9 mouse cellular contexts compared by ENCODE assay signal in the genomic region with DNA sequence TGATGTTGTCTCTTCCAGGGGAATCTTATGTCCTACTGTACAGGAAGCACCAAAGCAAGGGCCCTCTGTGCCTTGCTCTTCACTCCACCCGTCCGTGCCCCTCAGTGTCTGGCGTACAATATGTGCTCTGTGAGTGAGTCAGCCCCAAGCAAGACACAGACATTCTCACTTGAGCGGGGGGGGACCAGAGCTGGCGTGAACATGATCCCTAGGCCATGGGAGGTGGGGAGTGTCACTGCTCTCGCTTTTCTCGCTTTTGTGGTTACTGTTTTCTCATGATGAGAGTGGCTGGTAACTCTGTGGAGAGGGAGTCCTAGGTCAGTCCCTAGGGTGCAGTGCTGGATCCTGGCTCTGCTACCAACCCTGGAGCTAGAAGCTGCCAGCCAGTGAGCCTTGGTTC. TPM values are rescaled to one million over a fixed set of nuclear protein-coding genes. Genes with fewer than 3 reads are reported as not detected.
A peak's percentile ranks its signal among the peaks of the same experiment; 100 is the strongest.
DNase-seq lines count a peak whose midpoint lies in the region; ATAC-seq and TF ChIP-seq lines count a peak whose summit lies in the region.
"Had no signal": no experiment of that assay in that cellular context is flagged by ENCODE, and none has a peak within 500 bp of the region (broad histone marks: within the 10 kb centered on the region; RNA-seq: fewer than 3 reads in every experiment).

No protein-coding gene starts in this region.

- TF ChIP-seq POLR2A in limb, embryonic 14.5 days (IDR thresholded peaks at IDR 0.05; ENCODE audit: borderline replicate concordance, extremely low read depth, insufficient read depth, insufficient read length), result no peak

- H3K27ac ChIP-seq in hindbrain, embryonic 10.5 days, result 0 out of 2 replicates have a peak overlapping the region, but pooled peaks have one; percentile 23
- H3K27ac ChIP-seq in hindbrain, embryonic 11.5 days (ENCODE audit: low read depth, low read length), result no peak overlapping the region
- no peak overlapping the region for H3K27ac ChIP-seq in ES-E14 (ENCODE audit: insufficient read depth, low read depth, low read length, poor library complexity, severe bottlenecking)
- no peak overlapping the region for H3K27ac ChIP-seq in limb, embryonic 14.5 days (replicated peaks; ENCODE audit: low read depth, low read length)
- H3K27ac ChIP-seq: midbrain, embryonic 15.5 days had no signal

- 74% methylated on average over 7 of the region's 7 CpGs for whole genome bisulfite sequencing in hindbrain, embryonic 10.5 days
- 61% methylated on average over 7 of the region's 7 CpGs for WGBS in hindbrain, embryonic 11.5 days
- WGBS in limb, embryonic 14.5 days, result 57% methylated on average over 7 of the region's 7 CpGs

- peaks cover 48% of the 10 kb centered on the region for H3K4me1 ChIP-seq in hindbrain, embryonic 10.5 days (replicated peaks)
- 0 out of 2 replicates have a peak, but pooled peaks cover 2% of the 10 kb centered on the region for H3K4me1 ChIP-seq in hindbrain, embryonic 11.5 days (replicated peaks; ENCODE audit: control insufficient read depth, insufficient read depth, low read length)
- peaks cover 3 to 13% of the 10 kb centered on the region in 2 experiments; a peak in 2 of 4 replicates for H3K4me1 ChIP-seq in ES-E14 (ENCODE audit: control insufficient read depth in 2 of 2, insufficient read depth in 2 of 2, low read length in 2 of 2, poor library complexity in 1 of 2)
- H3K4me1 ChIP-seq in limb, embryonic 14.5 days (ENCODE audit: control insufficient read depth, insufficient read depth, low read length), result peaks cover 22% of the 10 kb centered on the region

- peak; percentile 37 for DNase-seq in adrenal gland, postnatal 14 days
- no peak for DNase-seq in adrenal gland, adult 2 months
- DNase-seq in hindbrain, embryonic 10.5 days (ENCODE audit: low spot score), result no peak
- no peak for DNase-seq in hindbrain, embryonic 11.5 days (ENCODE audit: low spot score)
- no peak for DNase-seq in ES-E14 (ENCODE audit: low read depth, low spot score)
- DNase-seq in limb, embryonic 14.5 days (ENCODE audit: low spot score), result peak; percentile 8
- DNase-seq in c-Kit-positive CD71-positive TER-119-positive erythroid progenitor cells, embryonic 14.5 days (ENCODE audit: low spot score), result no peak
- DNase-seq in layer of hippocampus, adult 11-12 months (ENCODE audit: low spot score), result no peak

- peaks cover 15% of the 10 kb centered on the region for H3K36me3 ChIP-seq in hindbrain, embryonic 10.5 days
- H3K36me3 ChIP-seq in hindbrain, embryonic 11.5 days (ENCODE audit: control insufficient read depth, insufficient read depth, low read length), result no peaks in the 10 kb centered on the region
- peaks cover 3% of the 10 kb centered on the region; the same call in 1 of the 2 replicates for H3K36me3 ChIP-seq in ES-E14 (ENCODE audit: control insufficient read depth, insufficient read depth, low read length, poor library complexity, severe bottlenecking)
- H3K36me3 ChIP-seq in limb, embryonic 14.5 days (ENCODE audit: control insufficient read depth, insufficient read depth, low read length), result peaks cover 9% of the 10 kb centered on the region; the same call in 1 of the 2 replicates
- H3K36me3 ChIP-seq: midbrain, embryonic 15.5 days had no signal

- H3K4me3 ChIP-seq in hindbrain, embryonic 10.5 days, result peak overlapping the region; percentile 6; the same call in 1 of the 2 replicates
- no peak overlapping the region for H3K4me3 ChIP-seq in hindbrain, embryonic 11.5 days (ENCODE audit: low read depth, low read length)
- no peak overlapping the region for H3K4me3 ChIP-seq in ES-E14 (ENCODE audit: insufficient read depth in 1 of 2, low read depth in 1 of 2, low read length in 2 of 2, poor library complexity in 1 of 2, severe bottlenecking in 1 of 2)
- H3K4me3 ChIP-seq in limb, embryonic 14.5 days (replicated peaks; ENCODE audit: low read length), result no peak overlapping the region
- H3K4me3 ChIP-seq: midbrain, embryonic 15.5 days had no signal

- no peak for ATAC-seq in hindbrain, embryonic 11.5 days (ENCODE audit: low FRiP score)
- no peak for ATAC-seq in limb, embryonic 14.5 days (ENCODE audit: low FRiP score, low read depth)
- ATAC-seq: midbrain, embryonic 15.5 days had no signal

- in situ Hi-C loops in ES-E14 (cut with MboI; ENCODE audit: low sequenced_read_pairs in 2 of 2, unreplicated experiment in 2 of 2), result no loop called here

- no peaks in the 10 kb centered on the region for H3K9me3 ChIP-seq in hindbrain, embryonic 10.5 days
- no peaks in the 10 kb centered on the region for H3K9me3 ChIP-seq in hindbrain, embryonic 11.5 days (ENCODE audit: control insufficient read depth, low read length)
- H3K9me3 ChIP-seq in ES-E14 (ENCODE audit: control insufficient read depth, insufficient read depth, low read depth, low read length), result no peaks in the 10 kb centered on the region
- no peaks in the 10 kb centered on the region for H3K9me3 ChIP-seq in limb, embryonic 14.5 days (ENCODE audit: control insufficient read depth, low read length)
- H3K9me3 ChIP-seq: midbrain, embryonic 15.5 days had no signal

- H3K9ac ChIP-seq in hindbrain, embryonic 11.5 days (ENCODE audit: low read depth, low read length), result no peak overlapping the region
- H3K9ac ChIP-seq in ES-E14 (ENCODE audit: insufficient read depth, low read depth, low read length, poor library complexity, severe bottlenecking), result peak overlapping the region; percentile 0; the same call in 1 of the 2 replicates
- H3K9ac ChIP-seq in limb, embryonic 14.5 days (ENCODE audit: low read depth, low read length, severe bottlenecking), result no peak overlapping the region
- H3K9ac ChIP-seq: midbrain, embryonic 15.5 days had no signal

- 0 out of 2 replicates have a peak, but pooled peaks cover 5% of the 10 kb centered on the region for H3K27me3 ChIP-seq in hindbrain, embryonic 10.5 days (ENCODE audit: insufficient read depth, poor library complexity, severe bottlenecking)
- no peaks in the 10 kb centered on the region for H3K27me3 ChIP-seq in hindbrain, embryonic 11.5 days (ENCODE audit: control insufficient read depth, insufficient read depth, low read length)
- no peaks in the 10 kb centered on the region for H3K27me3 ChIP-seq in limb, embryonic 14.5 days (ENCODE audit: control insufficient read depth, insufficient read depth, low read length)
- H3K27me3 ChIP-seq: midbrain, embryonic 15.5 days had no signal

- no peak overlapping the region for H3K4me2 ChIP-seq in hindbrain, embryonic 11.5 days (replicated peaks; ENCODE audit: low read depth, low read length)
- H3K4me2 ChIP-seq in limb, embryonic 14.5 days (replicated peaks; ENCODE audit: low read depth, low read length, severe bottlenecking), result no peak overlapping the region
- H3K4me2 ChIP-seq: midbrain, embryonic 15.5 days had no signal

TF ChIP-seq in ES-E14, 5 proteins besides CTCF, POLR2A, EP300 and RAD21:
- no peak for TF ChIP-seq ZNF384 (IDR thresholded peaks at IDR 0.05; ENCODE audit: low read depth, low read length)

RNA-seq across cellular contexts. Expression of gene Ap2a2, which starts 2.6 kb away (rescaled TPM):
- total RNA-seq in adrenal gland, postnatal 14 days (2021), result 61.0 and 64.0 TPM in 2 replicates
- 10 to 100 TPM; 51.3 to 70.1 TPM for total RNA-seq in adrenal gland, adult 2 months (2021)
- polyA plus RNA-seq in adrenal gland, adult 2 months (2012; rRNA removed), result 33.8 and 36.4 TPM in 2 replicates
- polyA plus RNA-seq in hindbrain, embryonic 10.5 days (2016; fragmentation: Nextera tagmentation; extraction: Ambion mirVana), result 105 and 108 TPM in 2 replicates
- polyA plus RNA-seq in hindbrain, embryonic 11.5 days (2014; fragmentation: Nextera tagmentation; extraction: Ambion mirVana), result 67.1 and 77.4 TPM in 2 replicates
- total RNA-seq in ES-E14 (2012; rRNA removed), result 98.8 and 103 TPM in 2 replicates
- polyA plus RNA-seq in limb, embryonic 14.5 days (2012; rRNA removed), result 39.5 and 43.7 TPM in 2 replicates
- 71.6 and 81.4 TPM in 2 replicates for polyA plus RNA-seq in limb, embryonic 14.5 days (2014; fragmentation: Nextera tagmentation; extraction: Ambion mirVana)

RNA-seq across cellular contexts. Expression of gene Chid1, which starts 24.9 kb away (rescaled TPM):
- 46.5 and 49.7 TPM in 2 replicates for total RNA-seq in adrenal gland, postnatal 14 days (2021)
- 10 to 100 TPM; 50.7 to 69.2 TPM for total RNA-seq in adrenal gland, adult 2 months (2021)
- polyA plus RNA-seq in adrenal gland, adult 2 months (2012; rRNA removed), result 34.7 and 37.4 TPM in 2 replicates
- 24.9 and 30.2 TPM in 2 replicates for polyA plus RNA-seq in hindbrain, embryonic 10.5 days (2016; fragmentation: Nextera tagmentation; extraction: Ambion mirVana)
- polyA plus RNA-seq in hindbrain, embryonic 11.5 days (2014; fragmentation: Nextera tagmentation; extraction: Ambion mirVana), result 24.1 and 28.8 TPM in 2 replicates
- total RNA-seq in ES-E14 (2012; rRNA removed), result 30.1 and 46.1 TPM in 2 replicates
- 41.8 and 46.8 TPM in 2 replicates for polyA plus RNA-seq in limb, embryonic 14.5 days (2012; rRNA removed)
- 43.5 and 46.3 TPM in 2 replicates for polyA plus RNA-seq in limb, embryonic 14.5 days (2014; fragmentation: Nextera tagmentation; extraction: Ambion mirVana)

Comparison
In these comparisons a context has a peak if more than half of its experiments do, and no peak if none do; other contexts are left out.
1. DNase-seq: peak in adrenal gland, postnatal 14 days (single experiment) and limb, embryonic 14.5 days (single experiment); none in adrenal gland, adult 2 months (single experiment), hindbrain, embryonic 10.5 days (single experiment), hindbrain, embryonic 11.5 days (single experiment), ES-E14 (single experiment), c-Kit-positive CD71-positive TER-119-positive erythroid progenitor cells, embryonic 14.5 days (single experiment) and layer of hippocampus, adult 11-12 months (single experiment).